Mouse (Mus musculus) spleen, adult 10 weeks (tissue): ENCODE results near the gene Hnrnpd. TPM values are rescaled to one million over a fixed set of nuclear protein-coding genes. Genes with fewer than 3 reads are reported as not detected.

ENCODE experiments used
- polyA plus RNA-seq: library from polyadenylated mRNA; stranded (reverse); fragments of 350-450 nt; fragmentation: Illumina TruSeq; extraction: RNeasy Lipid Tissue Mini Kit (QIAGEN cat#74804); gene quantifications from one replicate; pipeline ENCODE4 v1.2.3, GENCODE M21; 2015; ENCODE audit warnings: low replicate concordance; ENCODE audit not compliant: insufficient read depth

The Hnrnpd gene
- polyA plus RNA-seq = 522 TPM

DNA sequence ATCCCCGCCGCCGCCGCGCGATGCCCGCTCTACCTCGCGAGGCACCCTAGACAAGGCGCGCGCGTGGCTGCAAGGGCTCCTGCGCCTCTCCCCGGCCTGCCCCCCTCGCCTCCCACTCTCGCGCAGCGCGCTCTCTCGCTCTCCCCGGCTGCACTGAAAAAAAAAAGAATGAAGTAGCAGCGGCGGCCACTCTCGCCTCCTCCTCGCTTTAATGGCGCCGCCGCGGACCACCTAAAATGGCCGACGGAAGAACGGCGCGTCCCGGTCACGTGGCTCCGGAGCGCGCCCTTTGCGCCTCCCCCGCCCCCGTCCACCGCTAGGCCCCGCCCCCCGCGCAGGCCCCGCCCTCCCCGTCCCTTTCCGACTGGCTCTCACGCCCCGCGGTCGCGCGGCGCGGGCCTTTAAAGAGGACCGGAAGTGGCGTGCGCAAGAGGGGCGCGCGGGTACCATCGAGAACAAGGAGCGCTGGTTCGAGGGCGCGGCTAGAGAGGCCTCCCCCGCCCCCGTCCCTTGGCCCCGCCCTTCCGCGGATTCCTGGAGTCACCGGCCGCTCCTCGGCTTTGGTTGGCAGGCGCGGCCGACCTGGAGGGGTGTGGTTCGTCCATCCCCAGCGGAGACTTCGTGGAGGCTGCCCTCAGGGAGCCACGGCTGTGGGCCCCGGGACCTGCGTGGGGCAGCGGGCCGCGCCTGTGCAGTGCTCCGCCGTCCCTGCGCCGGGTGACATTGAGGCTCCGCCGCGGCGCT is at the start of gene Hnrnpd, which contains the start of gene 4930524J08Rik:
Hnrnpd (minus strand) TSS at position 240 of the 744 bp plus-strand sequence.
4930524J08Rik (plus strand) TSS at position 363 of the 744 bp plus-strand sequence.

DNA sequence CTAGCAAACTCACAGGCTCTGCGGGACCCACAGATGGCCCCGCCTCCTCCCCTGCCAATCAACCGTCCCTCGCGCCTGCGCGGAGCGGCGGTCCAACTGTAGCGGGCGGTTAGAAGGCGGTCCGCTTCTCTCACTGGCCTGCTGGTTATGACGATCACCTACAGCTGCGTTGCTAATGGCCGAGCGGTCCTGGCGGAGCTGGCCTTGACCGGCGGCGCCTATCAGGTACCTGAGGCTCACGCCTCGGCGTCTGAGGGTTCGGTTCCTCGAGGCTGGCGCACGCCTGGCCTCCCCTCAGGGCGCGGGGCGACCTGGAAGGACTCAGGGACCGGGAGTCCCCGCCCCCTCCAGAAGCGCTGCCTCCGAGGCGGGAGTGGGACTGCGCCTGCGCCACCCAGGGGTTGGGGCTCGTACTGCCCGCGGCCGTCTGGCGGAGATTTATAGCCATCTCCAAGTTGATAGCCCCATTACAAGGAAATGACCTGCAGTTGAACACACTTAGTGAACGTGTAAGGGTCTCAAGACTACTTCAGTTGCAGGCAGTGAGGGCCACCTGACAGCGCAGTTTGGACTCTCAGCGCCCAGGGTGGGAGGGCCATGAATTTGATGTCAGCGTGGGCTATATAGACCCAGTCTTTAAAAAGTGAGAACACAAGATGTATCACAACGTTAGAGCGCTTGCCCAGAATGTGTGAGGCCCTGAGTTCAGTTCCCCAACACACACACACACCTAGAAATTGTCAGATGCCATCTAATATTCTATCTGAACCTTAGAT is 72.4 kb downstream of the Hnrnpd start, which contains the start of gene Vamp9:
Vamp9 (plus strand) TSS at position 74 of the 776 bp plus-strand sequence.

Other genes starting within 250 kb of the Hnrnpd start
- gene Rasgef1b, start 249.9 kb downstream of the Hnrnpd start, polyA plus RNA-seq = 79.3 TPM
- gene Vamp9, start 72.7 kb downstream of the Hnrnpd start, polyA plus RNA-seq = not detected
- gene 4930524J08Rik, start 123 bp upstream of the Hnrnpd start, polyA plus RNA-seq = not detected
- gene Hnrnpdl, start 60.7 kb upstream of the Hnrnpd start, polyA plus RNA-seq = 416 TPM
- gene Enoph1, start 61.0 kb upstream of the Hnrnpd start, polyA plus RNA-seq = 11.8 TPM
- gene Tmem150c, start 180.9 kb upstream of the Hnrnpd start, polyA plus RNA-seq = 5.1 TPM